Mouse (Mus musculus): Measurements from ENCODE around the gene Crlf3. TPM values are rescaled to one million over a fixed set of nuclear protein-coding genes. Genes with fewer than 3 reads are reported as not detected.

Crlf3 gene
- 22.1 TPM for polyA plus RNA-seq (2014; fragmentation: Illumina TruSeq; extraction: RNeasy Lipid Tissue Mini Kit (QIAGEN cat#74804); ENCODE audit: low read depth, low replicate concordance)

GRCm38 (mm10) chr11:80080826-80081728 lies at the start of gene Crlf3:
Gene Crlf3, minus strand, starts transcription at chr11:80080991.

GRCm38 (mm10) chr11:80088917-80089816 lies 8.4 kb upstream of the Crlf3 start, which contains the start of gene Atad5:
Gene Atad5, plus strand, starts transcription at chr11:80089400.

Other genes with a start within 250 kb of the Crlf3 start
- 43.8 TPM for gene Utp6, start 118.6 kb downstream of the Crlf3 start, polyA plus RNA-seq (2014; fragmentation: Illumina TruSeq; extraction: RNeasy Lipid Tissue Mini Kit (QIAGEN cat#74804); ENCODE audit: low read depth, low replicate concordance)
- gene Suz12, start 87.9 kb downstream of the Crlf3 start, polyA plus RNA-seq (2014; fragmentation: Illumina TruSeq; extraction: RNeasy Lipid Tissue Mini Kit (QIAGEN cat#74804); ENCODE audit: low read depth, low replicate concordance): 124 TPM
- 10.6 TPM for gene Atad5, start 8.4 kb upstream of the Crlf3 start, polyA plus RNA-seq (2014; fragmentation: Illumina TruSeq; extraction: RNeasy Lipid Tissue Mini Kit (QIAGEN cat#74804); ENCODE audit: low read depth, low replicate concordance)
- 17.0 TPM for gene Tefm, start 61.2 kb upstream of the Crlf3 start, polyA plus RNA-seq (2014; fragmentation: Illumina TruSeq; extraction: RNeasy Lipid Tissue Mini Kit (QIAGEN cat#74804); ENCODE audit: low read depth, low replicate concordance)
- gene Adap2, start 73.1 kb upstream of the Crlf3 start, polyA plus RNA-seq (2014; fragmentation: Illumina TruSeq; extraction: RNeasy Lipid Tissue Mini Kit (QIAGEN cat#74804); ENCODE audit: low read depth, low replicate concordance): 1.8 TPM
- gene Rnf135, start 102.9 kb upstream of the Crlf3 start, polyA plus RNA-seq (2014; fragmentation: Illumina TruSeq; extraction: RNeasy Lipid Tissue Mini Kit (QIAGEN cat#74804); ENCODE audit: low read depth, low replicate concordance): 5.0 TPM
- 70.0 TPM for gene Rhot1, start 128.0 kb upstream of the Crlf3 start, polyA plus RNA-seq (2014; fragmentation: Illumina TruSeq; extraction: RNeasy Lipid Tissue Mini Kit (QIAGEN cat#74804); ENCODE audit: low read depth, low replicate concordance)
- 2.1 TPM for gene Rhbdl3, start 219.9 kb upstream of the Crlf3 start, polyA plus RNA-seq (2014; fragmentation: Illumina TruSeq; extraction: RNeasy Lipid Tissue Mini Kit (QIAGEN cat#74804); ENCODE audit: low read depth, low replicate concordance)